8 mouse cellular contexts compared by ENCODE assay signal in genomic region chr4:155962167-155962971, GRCm38 (mm10). TPM values are rescaled to one million over a fixed set of nuclear protein-coding genes. Genes with fewer than 3 reads are reported as not detected.
DNase-seq lines count a peak whose midpoint lies in the region; ATAC-seq and TF ChIP-seq lines count a peak whose summit lies in the region.

C1qtnf12 (plus strand) TSS chr4:155962318.

- H3K27me3 ChIP-seq in embryonic facial prominence, embryonic 14.5 days (replicated peaks; ENCODE audit: control insufficient read depth, insufficient read depth, low read length) = no peaks in the 10 kb centered on the region
- H3K27me3 ChIP-seq in kidney, adult 2 months (replicated peaks; ENCODE audit: control insufficient read depth, insufficient read depth, low read length) = no peaks in the 10 kb centered on the region
- H3K27me3 ChIP-seq in liver, adult 2 months (ENCODE audit: control insufficient read depth, insufficient read depth, low read length) = no peaks in the 10 kb centered on the region
- H3K27me3 ChIP-seq in midbrain, embryonic 16.5 days (ENCODE audit: control insufficient read depth, insufficient read depth, low read depth, low read length) = no peaks in the 10 kb centered on the region
- H3K27me3 ChIP-seq in stomach, embryonic 16.5 days (ENCODE audit: control insufficient read depth, insufficient read depth, low read length) = no peaks in the 10 kb centered on the region

- peak within 1 kb of the TSS; percentile 64 for H3K4me3 ChIP-seq in embryonic facial prominence, embryonic 14.5 days (ENCODE audit: low read depth, low read length)
- H3K4me3 ChIP-seq in kidney, adult 2 months (ENCODE audit: insufficient read depth, low read depth, low read length) = peak within 1 kb of the TSS; percentile 61
- H3K4me3 ChIP-seq in liver, adult 2 months (ENCODE audit: insufficient read depth, low read depth, low read length) = peak within 1 kb of the TSS; percentile 56
- H3K4me3 ChIP-seq in midbrain, embryonic 16.5 days (ENCODE audit: low read depth, low read length) = peak within 1 kb of the TSS; percentile 38
- peak within 1 kb of the TSS; percentile 68 for H3K4me3 ChIP-seq in stomach, embryonic 16.5 days (replicated peaks; ENCODE audit: low read length)

- H3K36me3 ChIP-seq in embryonic facial prominence, embryonic 14.5 days (ENCODE audit: control insufficient read depth, insufficient read depth, low read length) = peaks cover 48% of the 10 kb centered on the region
- no peaks in the 10 kb centered on the region; the same call in 1 of the 2 replicates for H3K36me3 ChIP-seq in kidney, adult 2 months (ENCODE audit: control insufficient read depth, insufficient read depth, low read length)
- peaks cover 17% of the 10 kb centered on the region for H3K36me3 ChIP-seq in liver, adult 2 months (ENCODE audit: control insufficient read depth, insufficient read depth, low read length)
- peaks cover 14% of the 10 kb centered on the region for H3K36me3 ChIP-seq in midbrain, embryonic 16.5 days (ENCODE audit: control insufficient read depth, insufficient read depth, low read length)
- peaks cover 18% of the 10 kb centered on the region for H3K36me3 ChIP-seq in stomach, embryonic 16.5 days (ENCODE audit: control insufficient read depth, insufficient read depth, low read length)

- peak within 1 kb of the TSS; percentile 93 for H3K4me2 ChIP-seq in embryonic facial prominence, embryonic 14.5 days (ENCODE audit: low read depth, low read length)
- H3K4me2 ChIP-seq in midbrain, embryonic 16.5 days (ENCODE audit: low read length) = peak within 1 kb of the TSS; percentile 61
- H3K4me2 ChIP-seq in stomach, embryonic 16.5 days (ENCODE audit: low read depth, low read length) = peak within 1 kb of the TSS; percentile 98

- no peaks in the 10 kb centered on the region for H3K79me2 ChIP-seq in liver, adult 2 months (ENCODE audit: control insufficient read depth, insufficient read depth, low read length)

- H3K27ac ChIP-seq in embryonic facial prominence, embryonic 14.5 days (replicated peaks; ENCODE audit: low read depth, low read length) = peak within 1 kb of the TSS; percentile 68
- peak within 1 kb of the TSS; percentile 41 for H3K27ac ChIP-seq in kidney, adult 2 months (ENCODE audit: insufficient read depth, low read depth, low read length)
- H3K27ac ChIP-seq in liver, adult 2 months (replicated peaks; ENCODE audit: insufficient read depth, low read depth, low read length) = no peak within 1 kb of the TSS
- H3K27ac ChIP-seq in midbrain, embryonic 16.5 days (ENCODE audit: low read length) = no peak within 1 kb of the TSS
- peak within 1 kb of the TSS; percentile 74 for H3K27ac ChIP-seq in stomach, embryonic 16.5 days (ENCODE audit: low read length)

- peaks cover 11% of the 10 kb centered on the region for H3K4me1 ChIP-seq in embryonic facial prominence, embryonic 14.5 days (ENCODE audit: control insufficient read depth, insufficient read depth, low read length)
- 0 out of 2 replicates have a peak, but pooled peaks cover 4% of the 10 kb centered on the region for H3K4me1 ChIP-seq in kidney, adult 2 months (ENCODE audit: control insufficient read depth, insufficient read depth, low read length)
- no peaks in the 10 kb centered on the region for H3K4me1 ChIP-seq in liver, adult 2 months (ENCODE audit: control insufficient read depth, insufficient read depth, low read length)
- H3K4me1 ChIP-seq in midbrain, embryonic 16.5 days (ENCODE audit: control insufficient read depth, insufficient read depth, low read length) = peaks cover 7% of the 10 kb centered on the region; the same call in 1 of the 2 replicates
- H3K4me1 ChIP-seq in stomach, embryonic 16.5 days (ENCODE audit: control insufficient read depth, insufficient read depth, low read length) = peaks cover 14% of the 10 kb centered on the region

- TF ChIP-seq POLR2A in kidney, adult 2 months (IDR thresholded peaks at IDR 0.05; ENCODE audit: low read depth, low read length) = no peak
- no peak for TF ChIP-seq POLR2A in liver, adult 2 months (IDR thresholded peaks at IDR 0.05; ENCODE audit: extremely low read depth, insufficient read depth, low read length)

- H3K9me3 ChIP-seq in embryonic facial prominence, embryonic 14.5 days (ENCODE audit: control insufficient read depth, low read length) = no peaks in the 10 kb centered on the region
- H3K9me3 ChIP-seq in midbrain, embryonic 16.5 days (replicated peaks; ENCODE audit: control insufficient read depth, low read length, poor library complexity, severe bottlenecking) = no peaks in the 10 kb centered on the region
- no peaks in the 10 kb centered on the region for H3K9me3 ChIP-seq in stomach, embryonic 16.5 days (replicated peaks; ENCODE audit: control insufficient read depth, low read length)

- peak within 1 kb of the TSS; percentile 79 for H3K9ac ChIP-seq in embryonic facial prominence, embryonic 14.5 days (ENCODE audit: low read depth, low read length)
- H3K9ac ChIP-seq in liver, adult 2 months (ENCODE audit: low read depth, low read length) = peak within 1 kb of the TSS; percentile 49
- peak within 1 kb of the TSS; percentile 67 for H3K9ac ChIP-seq in midbrain, embryonic 16.5 days (ENCODE audit: low read depth, low read length)
- H3K9ac ChIP-seq in stomach, embryonic 16.5 days (ENCODE audit: low read length) = peak within 1 kb of the TSS; percentile 86

- WGBS in embryonic facial prominence, embryonic 14.5 days = 0% methylated on average over 22 of the region's 42 CpGs
- 1% methylated on average over 39 of the region's 42 CpGs for WGBS in kidney, adult 2 months
- WGBS in liver, adult 2 months = 23% methylated on average over 42 of the region's 42 CpGs
- under 1% methylated on average over 37 of the region's 42 CpGs for WGBS in midbrain, embryonic 16.5 days
- 2% methylated on average over 42 of the region's 42 CpGs for WGBS in stomach, embryonic 16.5 days

- DNase-seq in ovary, adult 18-20 months (ENCODE audit: low spot score) = peak; percentile 51
- DNase-seq in ovary, postnatal 14 days (ENCODE audit: low spot score) = no peak
- peak; percentile 76 for DNase-seq in embryonic facial prominence, embryonic 14.5 days (ENCODE audit: low spot score)
- DNase-seq in heart, adult 8-10 months (ENCODE audit: low spot score) = peak; percentile 12
- peak; percentile 82 for DNase-seq in kidney, adult 2 months
- no peak for DNase-seq in liver, adult 2 months (ENCODE audit: extremely low read depth, low read depth, low spot score)

- peak; percentile 82 for ATAC-seq in embryonic facial prominence, embryonic 14.5 days (ENCODE audit: low read depth)
- peak; percentile 43; the same call in 1 of the 2 replicates for ATAC-seq in midbrain, embryonic 16.5 days
- ATAC-seq in stomach, embryonic 16.5 days (ENCODE audit: insufficient read depth, low FRiP score) = peak; percentile 89

- no peak for TF ChIP-seq CTCF in kidney, adult 2 months (conservative IDR thresholded peaks at IDR 0.05; ENCODE audit: insufficient read depth, insufficient read length, low read depth, low read length)
- TF ChIP-seq CTCF in liver, adult 2 months (IDR thresholded peaks at IDR 0.05; ENCODE audit: low read depth, low read length) = no peak

RNA-seq across cellular contexts. Expression of gene C1qtnf12, which starts in this region (rescaled TPM):
- 49.9 and 52.7 TPM in 2 replicates for polyA plus RNA-seq in embryonic facial prominence, embryonic 14.5 days (2014; fragmentation: Nextera tagmentation; extraction: Ambion mirVana)
- 10 to 100 TPM; 17.5 to 20.9 (median 18.4) TPM for total RNA-seq in heart, adult 8-10 months (2022)
- 104 and 107 TPM in 2 replicates for polyA plus RNA-seq in kidney, adult 2 months (2012; rRNA removed)
- 1.8 and 2.1 TPM in 2 replicates for total RNA-seq in liver, adult 2 months (2014; rRNA removed)
- 2.6 and 3.3 TPM in 2 replicates for polyA plus RNA-seq in liver, adult 2 months (2012; rRNA removed)
- 6.6 and 7.8 TPM in 2 replicates for polyA plus RNA-seq in midbrain, embryonic 16.5 days (2015; fragmentation: Nextera tagmentation; extraction: Ambion mirVana)
- polyA plus RNA-seq in stomach, embryonic 16.5 days (2015; fragmentation: Nextera tagmentation; extraction: Ambion mirVana) = 32.0 and 37.6 TPM in 2 replicates

Comparison
In these comparisons a context has a peak if more than half of its experiments do, and no peak if none do; other contexts are left out.
1. DNase-seq: peak in ovary, adult 18-20 months (single experiment), embryonic facial prominence, embryonic 14.5 days (single experiment), heart, adult 8-10 months (single experiment) and kidney, adult 2 months (single experiment); none in ovary, postnatal 14 days (single experiment) and liver, adult 2 months (single experiment).
2. H3K27ac ChIP-seq: peak in embryonic facial prominence, embryonic 14.5 days (single experiment), kidney, adult 2 months (single experiment) and stomach, embryonic 16.5 days (single experiment); none in liver, adult 2 months (single experiment) and midbrain, embryonic 16.5 days (single experiment).
3. Peak in every context shown above with its lines, with median percentiles within 50 percentile points of each other: ATAC-seq, H3K4me2 ChIP-seq, H3K4me3 ChIP-seq and H3K9ac ChIP-seq.